Mouse (Mus musculus) kidney, postnatal 4 days (tissue): ENCODE measurements at regions not wholly inside any gene's neighbourhood (a gene's known extent, or its start where the extent isn't known, plus 50 kb on each side); places are given as distances from the start of the nearest gene placed in this dataset.

Experiments
- DNase-seq, 2 experiments: peaks; one replicate each; pipeline ENCODE4 v3.0.0; 2021; ENCODE audit warnings: mixed read lengths in 2 of 2

DNA sequence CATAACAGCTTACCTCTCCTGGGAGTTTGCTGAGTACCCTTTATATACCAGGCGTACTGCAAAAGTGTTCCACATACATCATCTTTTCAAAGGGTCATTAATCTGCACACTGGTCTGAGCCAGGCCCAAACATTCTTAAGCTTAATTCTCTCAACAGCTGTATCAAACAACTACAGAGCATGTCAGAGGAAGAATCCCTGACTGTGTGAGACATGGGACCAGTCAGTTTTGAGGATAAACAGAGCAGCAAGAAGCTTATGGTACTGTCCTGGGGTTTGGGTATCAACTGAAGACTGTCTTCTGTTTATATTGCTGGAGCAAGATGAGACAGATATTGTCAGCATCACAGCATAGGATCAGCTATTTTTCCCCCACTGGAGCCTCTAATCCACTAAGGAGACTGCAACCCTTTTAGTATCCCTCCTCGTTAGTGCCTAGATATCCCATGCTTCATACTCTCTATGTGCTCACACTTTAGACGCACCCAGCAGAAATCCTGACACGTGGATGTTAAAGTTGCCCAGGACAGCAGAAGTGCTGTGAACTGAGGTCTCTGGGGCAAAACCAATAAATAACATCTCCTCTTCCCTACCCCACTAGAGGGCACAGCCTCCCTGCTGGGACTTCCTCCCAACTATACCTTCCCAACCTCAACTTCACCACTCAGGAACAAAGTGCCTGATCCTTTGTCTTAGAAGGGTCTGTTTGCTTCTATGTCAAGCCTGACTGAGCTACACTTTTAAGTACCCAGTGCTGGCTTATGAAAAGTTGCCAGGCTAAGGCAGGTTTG lies 271.6 kb downstream of the Gm826 start:
- DNase-seq: peak in 1 of 2 experiments; percentile 35

- no peak for DNase-seq
Measured at GRCm38 (mm10) chr2:160060091-160060490, 273.9 kb downstream of the Gm826 start.

- no peak for DNase-seq
Measured at GRCm38 (mm10) chr2:160057211-160057610, 276.8 kb downstream of the Gm826 start.

DNA sequence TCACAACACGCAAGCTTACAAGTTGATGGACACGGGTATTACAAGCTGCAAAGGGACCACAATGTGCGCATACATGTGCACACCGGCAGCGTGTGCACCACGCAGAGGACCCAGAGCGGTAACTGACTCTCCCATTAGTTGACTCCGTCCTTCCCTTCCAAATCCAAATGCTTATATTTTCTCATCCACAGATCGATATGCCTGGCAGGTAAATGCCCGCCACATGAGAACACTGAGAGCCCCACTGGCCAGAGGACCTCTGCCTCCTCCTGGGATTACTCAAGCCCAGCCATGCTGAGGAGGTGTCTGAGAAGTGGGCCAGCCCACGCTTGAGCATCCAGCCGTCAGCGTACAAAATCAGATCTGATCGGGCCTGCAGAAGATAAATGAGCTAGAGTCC lies 279.6 kb downstream of the Gm826 start:
- no peak for DNase-seq

GRCm38 (mm10) chr2:160048286-160048685 lies 285.7 kb downstream of the Gm826 start:
- no peak for DNase-seq

GRCm38 (mm10) chr2:160046881-160047543 lies 286.9 kb downstream of the Gm826 start:
- no peak for DNase-seq

- DNase-seq: no peak
Measured at GRCm38 (mm10) chr2:160044591-160044990, 289.4 kb downstream of the Gm826 start.

- DNase-seq: no peak
Measured at GRCm38 (mm10) chr2:160044184-160044583, 289.8 kb downstream of the Gm826 start.

DNA sequence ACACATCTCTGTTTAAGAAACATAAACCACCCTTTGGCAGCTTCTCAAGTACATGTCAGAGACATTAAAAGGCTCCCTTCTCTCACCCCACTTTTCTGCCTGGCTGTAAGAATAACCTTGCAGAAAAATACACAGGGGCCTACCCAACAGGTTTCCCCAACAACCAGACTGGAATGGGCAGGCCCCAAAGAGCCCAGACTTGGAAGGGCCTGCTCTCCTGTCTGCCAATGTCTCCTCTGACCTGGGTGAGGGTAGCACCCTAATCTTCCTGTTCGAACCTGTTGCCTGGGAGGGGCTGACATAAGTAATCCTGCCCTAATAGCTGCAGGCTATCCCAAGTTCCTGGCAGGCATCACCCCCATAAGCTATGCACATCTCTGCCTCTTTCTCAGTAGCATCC lies 304.5 kb downstream of the Gm826 start:
- DNase-seq: no peak

- DNase-seq: no peak
Measured at GRCm38 (mm10) chr2:160028459-160028858, 305.5 kb downstream of the Gm826 start.

- DNase-seq: no peak
Measured at GRCm38 (mm10) chr2:160025911-160026310, 308.1 kb downstream of the Gm826 start.

DNA sequence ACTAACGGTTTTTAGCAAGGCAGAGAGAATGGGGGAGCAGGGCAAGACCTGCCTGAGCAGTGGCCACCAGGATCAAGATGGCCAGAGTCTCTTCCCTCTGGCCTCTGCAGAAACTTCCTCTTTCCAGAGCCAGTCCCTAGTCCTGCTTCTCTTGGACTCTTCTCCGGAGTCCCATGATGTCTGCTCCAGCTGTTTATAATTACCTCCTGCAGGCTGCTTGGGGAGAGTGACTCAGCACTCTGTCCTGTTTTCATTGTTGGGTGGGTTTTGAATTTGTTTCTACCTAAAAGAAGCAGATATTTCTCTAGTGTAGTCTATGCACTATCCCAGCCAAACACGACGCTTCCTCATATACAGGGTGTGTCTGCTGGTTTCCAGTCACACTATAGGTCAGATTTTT lies 312.4 kb downstream of the Gm826 start:
- no peak for DNase-seq

DNA sequence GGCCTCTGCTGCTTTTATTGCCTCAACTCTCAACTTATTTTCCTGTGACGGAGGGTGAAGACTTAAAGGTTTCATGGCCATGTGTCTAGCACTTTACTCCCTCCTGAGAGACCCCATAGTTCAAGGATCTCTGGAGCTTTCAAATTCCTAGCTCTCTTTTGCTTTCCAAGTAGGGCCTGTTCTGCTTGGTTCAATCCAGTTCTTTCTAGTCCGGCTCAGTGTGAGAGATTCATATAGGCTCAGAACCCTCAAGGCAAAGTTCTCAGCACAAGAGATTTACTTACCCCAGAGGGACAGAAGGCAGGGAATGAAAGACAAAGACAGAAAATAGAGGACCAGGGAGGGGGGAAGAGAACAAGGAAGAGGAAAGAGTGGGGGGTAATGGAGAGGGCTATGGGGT lies 313.1 kb downstream of the Gm826 start:
- DNase-seq: no peak

- peak in 1 of 2 experiments; percentile 37 for DNase-seq
Measured at GRCm38 (mm10) chr2:160017020-160017812, 316.7 kb downstream of the Gm826 start.

- DNase-seq: no peak
Measured at GRCm38 (mm10) chr2:160011421-160011820, 322.5 kb downstream of the Gm826 start.

DNA sequence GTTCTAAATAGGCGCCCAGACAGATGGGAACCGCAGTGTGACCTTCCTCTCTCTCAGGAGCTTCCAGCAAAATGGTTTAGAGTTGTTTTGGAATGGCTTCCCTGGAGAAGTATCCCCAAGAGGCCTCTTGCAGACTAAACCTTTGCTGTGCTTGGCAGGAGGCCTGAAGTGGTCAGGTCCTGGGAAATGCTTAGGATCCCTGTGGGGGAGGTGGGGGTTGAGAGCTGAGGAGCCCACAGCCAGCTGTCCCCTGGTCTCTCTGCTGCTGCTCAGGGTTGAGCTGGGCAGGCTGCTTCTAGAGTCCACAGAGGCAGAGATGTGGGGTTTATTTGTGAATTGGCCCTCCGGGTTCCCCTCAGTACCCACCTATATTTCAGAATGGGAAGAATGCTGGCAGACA lies 331.3 kb downstream of the Gm826 start:
- peak; percentile 53 to 69 for DNase-seq

- DNase-seq: no peak
Measured at GRCm38 (mm10) chr2:160000449-160000848, 333.5 kb downstream of the Gm826 start.

- peak in 1 of 2 experiments; percentile 18 for DNase-seq
Measured at GRCm38 (mm10) chr2:159997395-159997794, 336.6 kb downstream of the Gm826 start.

- DNase-seq: no peak
Measured at GRCm38 (mm10) chr2:159994490-159994889, 339.5 kb downstream of the Gm826 start.

GRCm38 (mm10) chr2:159986719-159987118 lies 347.2 kb downstream of the Gm826 start:
- DNase-seq: no peak

GRCm38 (mm10) chr2:159981694-159982093 lies 352.3 kb downstream of the Gm826 start:
- no peak for DNase-seq

- DNase-seq: no peak
Measured at GRCm38 (mm10) chr2:159950369-159950768, 383.6 kb downstream of the Gm826 start.

GRCm38 (mm10) chr2:159949046-159949445 lies 384.9 kb downstream of the Gm826 start:
- DNase-seq: no peak

DNA sequence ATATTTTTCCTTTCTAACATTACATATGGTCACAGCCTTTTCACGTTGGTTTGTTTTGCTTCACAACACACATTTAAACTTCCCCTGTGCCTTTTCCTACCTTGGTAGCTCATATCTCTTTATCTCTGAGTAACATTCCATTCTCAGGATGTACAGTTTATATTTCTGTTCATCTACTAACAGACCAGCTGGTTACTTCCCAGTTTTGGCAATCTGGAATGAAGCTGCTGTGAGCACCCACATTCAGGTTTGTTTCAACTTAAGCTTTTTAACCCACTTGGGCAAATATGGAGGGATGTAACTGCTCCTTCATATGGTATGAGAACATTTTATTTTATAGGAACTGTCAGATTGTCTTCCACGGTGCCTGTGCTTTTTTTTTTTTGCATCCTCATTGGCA lies 403.2 kb downstream of the Gm826 start:
- no peak for DNase-seq
